Mouse (Mus musculus) left cerebral cortex, adult 9 months (tissue): Measurements from ENCODE around the gene Chst8.

Source experiments
- DNase-seq, 2 experiments: peaks; one replicate each; pipeline ENCODE4 v3.0.0; 2022; ENCODE audit warnings: low spot score in 2 of 2

The Chst8 gene

DNA sequence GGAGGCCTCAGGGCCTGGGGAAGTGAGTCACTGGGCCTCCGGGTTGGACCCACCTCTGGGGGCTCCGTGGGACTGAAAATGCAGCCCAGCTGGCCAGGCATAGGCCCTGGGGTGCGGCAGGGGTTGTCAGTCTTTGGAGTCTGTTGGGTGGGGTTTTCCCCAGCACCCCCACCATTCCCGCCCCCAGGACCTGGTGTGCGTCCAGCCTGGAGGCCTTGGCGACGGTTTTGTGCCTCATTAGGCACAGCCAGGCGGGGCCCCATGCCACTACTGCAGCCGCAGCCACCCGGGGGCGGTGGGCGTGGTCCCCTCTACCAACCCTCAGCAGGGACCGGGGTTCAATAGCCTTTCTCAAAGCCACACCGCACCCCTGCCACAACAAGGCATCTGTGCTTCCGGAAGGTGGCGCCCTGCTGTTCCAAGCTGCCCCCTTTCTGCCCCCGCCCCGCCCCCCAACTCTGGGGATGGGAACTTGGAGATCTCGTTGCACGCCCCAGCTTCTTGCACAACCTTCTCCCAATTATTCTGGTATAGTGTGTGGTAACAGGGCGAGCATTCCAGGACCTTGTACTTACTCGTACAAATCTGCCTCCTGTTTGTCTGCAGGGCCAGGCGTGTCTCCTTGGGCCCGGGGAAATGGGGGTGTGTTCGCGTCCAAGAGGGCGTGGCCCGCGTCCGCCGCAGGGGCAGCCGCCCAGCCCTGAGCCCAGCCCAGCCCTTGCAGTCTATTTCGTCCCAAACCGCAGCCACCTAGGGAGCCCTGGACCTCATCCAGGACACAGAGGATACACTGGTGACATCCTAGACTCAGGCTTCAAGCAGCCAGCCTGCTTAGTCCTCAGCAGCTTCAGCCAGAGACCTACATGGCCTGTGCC is 182.1 kb downstream of the Chst8 start:
- DNase-seq = peak in 1 of 2 experiments; percentile 38

DNA sequence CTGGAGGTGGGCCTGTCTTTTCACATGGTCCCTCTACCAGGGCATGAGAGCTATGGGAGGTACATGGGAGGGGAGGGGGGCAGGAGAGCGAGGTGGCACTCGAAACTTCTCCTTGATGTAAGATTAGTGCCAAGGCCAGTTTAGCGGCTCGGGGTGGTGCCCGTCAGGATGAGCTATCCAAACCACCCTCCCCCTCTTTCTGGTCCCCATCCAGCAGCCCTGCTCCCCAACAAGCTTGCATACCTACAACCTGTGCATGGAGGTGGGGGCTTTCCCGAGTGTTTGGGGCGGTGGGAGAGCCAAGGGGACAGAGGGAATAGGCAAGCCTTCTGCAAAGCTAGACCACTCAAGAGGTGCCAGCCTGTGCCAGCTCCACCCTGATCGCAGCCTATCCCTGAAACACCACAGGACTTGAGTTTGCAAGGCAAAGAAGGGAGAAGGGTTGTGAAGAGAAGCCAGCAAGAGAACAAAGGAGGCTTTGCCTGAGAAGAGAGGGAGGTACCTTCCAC is 182.8 kb downstream of the Chst8 start:
- DNase-seq = no peak
